Mouse (Mus musculus) bone marrow macrophage, adult 2 months (primary cell): ENCODE results near the gene Agap1.

Source experiments
- CTCF ChIP-seq: IDR thresholded peaks from 2 replicates; pipeline ENCODE4 v1.5.1; 2012; ENCODE audit warnings: low read depth, mild to moderate bottlenecking, low read length, moderate library complexity
- POLR2A ChIP-seq: IDR thresholded peaks from 2 replicates; pipeline ENCODE4 v1.6.1; 2012; ENCODE audit warnings: mild to moderate bottlenecking, low read depth, low read length, borderline replicate concordance

GRCm38 (mm10) chr1:89557401-89557800 is 102.8 kb downstream of the Agap1 start:
- TF ChIP-seq CTCF (no peak), POLR2A (no peak)
